Mouse (Mus musculus) spleen, adult 12 weeks (tissue): ENCODE measurements around the gene Trim68.
"Not testable (repeated sequence)": the region's sequence is repeated elsewhere in the genome, so short reads cannot be mapped to it uniquely, and the experiment has no call there.

Source experiments
- DNase-seq: peaks from one replicate; pipeline ENCODE4 v3.0.0; 2022; ENCODE audit warnings: low spot score

Trim68 gene

GRCm38 (mm10) chr7:102686944-102687501, at the start of gene Trim68:
Gene Trim68 (minus strand): TSS chr7:102687327.
- peak; percentile 68 for DNase-seq

- no peak for DNase-seq
Measured at GRCm38 (mm10) chr7:102733793-102734192, 46.7 kb upstream of the Trim68 start.

- no peak for DNase-seq
Measured at GRCm38 (mm10) chr7:102727391-102727790, 40.3 kb upstream of the Trim68 start, which contains the start of gene Olfr559. Gene Olfr559 (minus strand): TSS chr7:102727491.

- no peak for DNase-seq
Measured at GRCm38 (mm10) chr7:102718970-102719369, 31.8 kb upstream of the Trim68 start, which contains the start of gene Olfr33. Gene Olfr33 (minus strand): TSS chr7:102719070.

GRCm38 (mm10) chr7:102701915-102702314, 14.8 kb upstream of the Trim68 start, which contains the start of gene Olfr558:
Gene Olfr558 (plus strand): TSS chr7:102702215.
- no peak for DNase-seq

- no peak for DNase-seq
Measured at GRCm38 (mm10) chr7:102698461-102698860, 11.3 kb upstream of the Trim68 start.

GRCm38 (mm10) chr7:102695358-102696125, 8.4 kb upstream of the Trim68 start, which contains the start of gene Olfr557:
Gene Olfr557 (plus strand): TSS chr7:102695910.
- no peak for DNase-seq

- DNase-seq = no peak
Measured at GRCm38 (mm10) chr7:102681916-102682315, 5.2 kb downstream of the Trim68 start.

- DNase-seq = no peak
Measured at GRCm38 (mm10) chr7:102676225-102676624, 10.9 kb downstream of the Trim68 start.

- DNase-seq = no peak
Measured at GRCm38 (mm10) chr7:102665378-102665777, 21.7 kb downstream of the Trim68 start.

GRCm38 (mm10) chr7:102664599-102664998, 22.5 kb downstream of the Trim68 start, which contains the start of gene Olfr556:
Gene Olfr556 (plus strand): TSS chr7:102664899.
- DNase-seq = no peak

GRCm38 (mm10) chr7:102658523-102658922, 28.6 kb downstream of the Trim68 start, which contains the start of gene Olfr555:
Gene Olfr555 (plus strand): TSS chr7:102658823.
- no peak for DNase-seq

GRCm38 (mm10) chr7:102644945-102645344, 42.2 kb downstream of the Trim68 start:
- not testable (repeated sequence) for DNase-seq

GRCm38 (mm10) chr7:102638132-102638531, 49.0 kb downstream of the Trim68 start, which contains the start of gene Olfr554:
Gene Olfr554 (plus strand): TSS chr7:102638432.
- no peak for DNase-seq

- DNase-seq = no peak
Measured at GRCm38 (mm10) chr7:102636665-102637064, 50.5 kb downstream of the Trim68 start.
